Mouse (Mus musculus) kidney, adult 2 months (tissue): ENCODE measurements at regions not wholly inside any gene's neighbourhood (a gene's known extent, or its start where the extent isn't known, plus 50 kb on each side); places are given as distances from the start of the nearest gene placed in this dataset.

Experiments used
- DNase-seq: peaks from one replicate; pipeline ENCODE4 v3.0.0; 2021
- H3K27ac ChIP-seq: fragments of 200-500 bp; 2 replicates; pipeline ENCODE4 v1.5.1; 2012; ENCODE audit warnings: low read depth, low read length, control low read depth, inconsistent platforms; ENCODE audit not compliant: insufficient read depth
- H3K27me3 ChIP-seq: fragments of 200-500 bp; replicated peaks from 2 replicates; pipeline ENCODE4 v1.6.1; 2012; ENCODE audit warnings: mild to moderate bottlenecking, moderate library complexity, low read length, inconsistent platforms; ENCODE audit not compliant: control insufficient read depth, insufficient read depth
- H3K36me3 ChIP-seq: fragments of 200-500 bp; 2 replicates; pipeline ENCODE4 v1.6.1; 2012; ENCODE audit warnings: mild to moderate bottlenecking, moderate library complexity, low read length, inconsistent platforms; ENCODE audit not compliant: control insufficient read depth, insufficient read depth
- H3K4me1 ChIP-seq: fragments of 200-500 bp; 2 replicates; pipeline ENCODE4 v1.6.1; 2011; ENCODE audit warnings: low read length; ENCODE audit not compliant: control insufficient read depth, insufficient read depth
- H3K4me3 ChIP-seq: fragments of 200-500 bp; 2 replicates; pipeline ENCODE4 v1.5.1; 2011; ENCODE audit warnings: mild to moderate bottlenecking, low read depth, low read length, control low read depth; ENCODE audit not compliant: insufficient read depth
- CTCF ChIP-seq: fragments of 200-500 bp; conservative IDR thresholded peaks from 2 replicates; pipeline ENCODE4 v1.5.1; 2011; ENCODE audit warnings: low read depth, mild to moderate bottlenecking, control low read depth, low read length, moderate library complexity, mixed read lengths; ENCODE audit not compliant: insufficient read depth, insufficient read length
- POLR2A ChIP-seq: fragments of 200-500 bp; IDR thresholded peaks from one replicate; pipeline ENCODE4 v1.6.1; 2011; ENCODE audit warnings: low read depth, low read length, control low read depth
- WGBS: fragments of 180-500 bp; shearing (Covaris S2); methylation state at CpG from one replicate; pipeline ENCODE4 v1.1.7; 2018; 5-methylcytosine and 5-hydroxymethylcytosine counted together

GRCm38 (mm10) chr1:7414444-7414843 is 2606.8 kb downstream of the Gm37988 start:
- no peak overlapping the region for H3K27ac ChIP-seq
- H3K36me3 ChIP-seq = no peaks in the 10 kb centered on the region
- 95% methylated on average over 1 of the region's 1 CpGs for WGBS
- H3K4me1 ChIP-seq = no peaks in the 10 kb centered on the region
- no peak for TF ChIP-seq POLR2A
- TF ChIP-seq CTCF = no peak
- no peak overlapping the region for H3K4me3 ChIP-seq
- no peak for DNase-seq
- H3K27me3 ChIP-seq = no peaks in the 10 kb centered on the region

GRCm38 (mm10) chr1:7451660-7452155 is 2644.0 kb downstream of the Gm37988 start:
- no peaks in the 10 kb centered on the region for H3K4me1 ChIP-seq
- no peaks in the 10 kb centered on the region for H3K36me3 ChIP-seq
- TF ChIP-seq POLR2A = no peak
- TF ChIP-seq CTCF = no peak
- no peak for DNase-seq
- WGBS = 83% methylated on average over 3 of the region's 3 CpGs
- H3K4me3 ChIP-seq = no peak overlapping the region
- H3K27me3 ChIP-seq = no peaks in the 10 kb centered on the region
- H3K27ac ChIP-seq = no peak overlapping the region

- Histone ChIP-seq H3K36me3 (no peaks in the 10 kb centered on the region), H3K4me1 (no peaks in the 10 kb centered on the region), H3K27ac (no peak overlapping the region), H3K4me3 (no peak overlapping the region), H3K27me3 (no peaks in the 10 kb centered on the region)
- TF ChIP-seq CTCF (no peak), POLR2A (no peak)
- 57% methylated on average over 2 of the region's 2 CpGs for WGBS
- DNase-seq = no peak
Measured at GRCm38 (mm10) chr1:7454931-7455330, 2647.2 kb downstream of the Gm37988 start.

GRCm38 (mm10) chr1:7457895-7458294 is 2650.2 kb downstream of the Gm37988 start:
- Histone ChIP-seq H3K36me3 (no peaks in the 10 kb centered on the region), H3K4me3 (no peak overlapping the region), H3K4me1 (no peaks in the 10 kb centered on the region), H3K27ac (no peak overlapping the region), H3K27me3 (no peaks in the 10 kb centered on the region)
- DNase-seq = no peak
- TF ChIP-seq POLR2A (no peak), CTCF (no peak)

- Histone ChIP-seq H3K27me3 (no peaks in the 10 kb centered on the region), H3K4me3 (no peak overlapping the region), H3K27ac (no peak overlapping the region)
Measured at GRCm38 (mm10) chr1:7494096-7494495, 2686.4 kb downstream of the Gm37988 start.

GRCm38 (mm10) chr1:7499042-7499441 is 2691.3 kb downstream of the Gm37988 start:
- Histone ChIP-seq H3K4me1 (no peaks in the 10 kb centered on the region), H3K27ac (no peak overlapping the region), H3K36me3 (no peaks in the 10 kb centered on the region), H3K27me3 (no peaks in the 10 kb centered on the region), H3K4me3 (no peak overlapping the region)
- TF ChIP-seq CTCF (no peak), POLR2A (no peak)
- no peak for DNase-seq
- 52% methylated on average over 6 of the region's 6 CpGs for WGBS

More at GRCm38 (mm10) chr1:7494096-7494495, 2686.4 kb downstream of the Gm37988 start:
- Histone ChIP-seq H3K4me1 (no peaks in the 10 kb centered on the region), H3K36me3 (no peaks in the 10 kb centered on the region)
- 36% methylated on average over 1 of the region's 1 CpGs for WGBS
- no peak for DNase-seq
- TF ChIP-seq CTCF = no peak
- no peak for TF ChIP-seq POLR2A

GRCm38 (mm10) chr1:7502363-7502762 is 2694.7 kb downstream of the Gm37988 start:
- H3K27me3 ChIP-seq = no peaks in the 10 kb centered on the region
- H3K4me1 ChIP-seq = no peaks in the 10 kb centered on the region
- H3K4me3 ChIP-seq = no peak overlapping the region
- WGBS = 68% methylated on average over 2 of the region's 2 CpGs
- TF ChIP-seq CTCF = no peak
- TF ChIP-seq POLR2A = no peak
- DNase-seq = no peak
- H3K36me3 ChIP-seq = no peaks in the 10 kb centered on the region
- H3K27ac ChIP-seq = no peak overlapping the region

- Histone ChIP-seq H3K36me3 (no peaks in the 10 kb centered on the region), H3K4me1 (no peaks in the 10 kb centered on the region), H3K27ac (no peak overlapping the region), H3K4me3 (no peak overlapping the region), H3K27me3 (no peaks in the 10 kb centered on the region)
- 70% methylated on average over 8 of the region's 8 CpGs for WGBS
- TF ChIP-seq CTCF = no peak
- no peak for TF ChIP-seq POLR2A
- no peak for DNase-seq
Measured at GRCm38 (mm10) chr1:7518791-7519190, 2711.1 kb downstream of the Gm37988 start.
